Mouse (Mus musculus) stomach, embryonic 16.5 days (tissue): ENCODE results near the gene Rnf41. TPM values are rescaled to one million over a fixed set of nuclear protein-coding genes. Genes with fewer than 3 reads are reported as not detected.
A peak's percentile ranks its signal among the peaks of the same experiment; 100 is the strongest.

Source experiments
- ATAC-seq: fragments of 200-750 bp; cut with Nextera tagmentation; 2 replicates; pipeline ENCODE4 v1.8.0; 2017; ENCODE audit warnings: moderate number of reproducible peaks, moderate TSS enrichment; ENCODE audit not compliant: insufficient read depth, low FRiP score
- H3K27ac ChIP-seq: fragments of 300-500 bp; sonication (generic); 2 replicates; pipeline ENCODE4 v1.5.1; 2014; ENCODE audit warnings: low read length
- H3K27me3 ChIP-seq: fragments of 300-500 bp; sonication (generic); 2 replicates; pipeline ENCODE4 v1.6.1; 2014; ENCODE audit warnings: low read length, control low read depth, mixed read lengths; ENCODE audit not compliant: control insufficient read depth, insufficient read depth
- H3K36me3 ChIP-seq: fragments of 300-500 bp; sonication (generic); 2 replicates; pipeline ENCODE4 v1.6.1; 2014; ENCODE audit warnings: low read length; ENCODE audit not compliant: control insufficient read depth, insufficient read depth
- H3K4me1 ChIP-seq: fragments of 300-500 bp; sonication (generic); 2 replicates; pipeline ENCODE4 v1.6.1; 2014; ENCODE audit warnings: low read length, control low read depth, mixed read lengths; ENCODE audit not compliant: control insufficient read depth, insufficient read depth
- H3K4me2 ChIP-seq: fragments of 300-500 bp; sonication (generic); 2 replicates; pipeline ENCODE4 v1.6.1; 2014; ENCODE audit warnings: low read depth, low read length, mixed read lengths
- H3K4me3 ChIP-seq: fragments of 300-500 bp; sonication (generic); replicated peaks from 2 replicates; pipeline ENCODE4 v1.5.1; 2014; ENCODE audit warnings: mild to moderate bottlenecking, low read length
- H3K9ac ChIP-seq: fragments of 300-500 bp; sonication (generic); 2 replicates; pipeline ENCODE4 v1.6.1; 2014; ENCODE audit warnings: low read length
- H3K9me3 ChIP-seq: fragments of 300-500 bp; sonication (generic); replicated peaks from 2 replicates; pipeline ENCODE4 v1.6.1; 2016; ENCODE audit warnings: low read length, control low read depth; ENCODE audit not compliant: control insufficient read depth
- WGBS: fragments of 180-500 bp; shearing (Covaris S2); extraction: QIAGEN DNeasy Blood & Tissue Kit; methylation state at CpG from one replicate; pipeline ENCODE4 v1.1.7; 2014; 5-methylcytosine and 5-hydroxymethylcytosine counted together
- polyA plus RNA-seq: library from polyadenylated mRNA; unstranded; fragments of >200 nt; fragmentation: Nextera tagmentation; extraction: Ambion mirVana; gene quantifications from 2 replicates; pipeline ENCODE4 v1.2.1, GENCODE M21; 2015

Gene Rnf41
- polyA plus RNA-seq, 1 experiment from 2014 or later = 37.0 TPM

- peak within 1 kb of the TSS; percentile 96 for H3K27ac ChIP-seq
- peak within 1 kb of the TSS; percentile 75 for H3K4me2 ChIP-seq
- WGBS = under 1% methylated on average over 69 of the region's 86 CpGs
- H3K36me3 ChIP-seq = 0 out of 2 replicates have a peak, but pooled peaks cover 2% of the 10 kb centered on the region
- H3K9me3 ChIP-seq = no peaks in the 10 kb centered on the region
- no peaks in the 10 kb centered on the region for H3K27me3 ChIP-seq
- peak within 1 kb of the TSS; percentile 99 for H3K9ac ChIP-seq
- peaks cover 12% of the 10 kb centered on the region for H3K4me1 ChIP-seq
- H3K4me3 ChIP-seq = peak within 1 kb of the TSS; percentile 91
- peak; percentile 83 for ATAC-seq
Measured at GRCm38 (mm10) chr10:128458719-128459408, 47.4 kb downstream of the Rnf41 start, which contains the start of gene Smarcc2. Gene Smarcc2 (plus strand): TSS chr10:128459248.

GRCm38 (mm10) chr10:128459409-128460269 is 48.2 kb downstream of the Rnf41 start:
- WGBS = 2% methylated on average over 31 of the region's 67 CpGs
- Histone ChIP-seq H3K4me3 (peak overlapping the region; percentile 91), H3K4me1 (peaks cover 12% of the 10 kb centered on the region), H3K36me3 (peaks cover 5% of the 10 kb centered on the region; the same call in 1 of the 2 replicates), H3K27ac (peak overlapping the region; percentile 96), H3K9me3 (no peaks in the 10 kb centered on the region), H3K27me3 (no peaks in the 10 kb centered on the region), H3K9ac (peak overlapping the region; percentile 99), H3K4me2 (peak overlapping the region; percentile 75)
- ATAC-seq = peak; percentile 57

- H3K36me3 ChIP-seq = peaks cover 8% of the 10 kb centered on the region
- peak overlapping the region; percentile 75 for H3K4me2 ChIP-seq
- no peaks in the 10 kb centered on the region for H3K9me3 ChIP-seq
- no peak for ATAC-seq
- peak overlapping the region; percentile 96 for H3K27ac ChIP-seq
- H3K27me3 ChIP-seq = no peaks in the 10 kb centered on the region
- H3K4me1 ChIP-seq = peaks cover 12% of the 10 kb centered on the region
- peak overlapping the region; percentile 99 for H3K9ac ChIP-seq
- WGBS = 3% methylated on average over 5 of the region's 5 CpGs
- peak overlapping the region; percentile 91 for H3K4me3 ChIP-seq
Measured at GRCm38 (mm10) chr10:128460270-128460630, 48.8 kb downstream of the Rnf41 start.

GRCm38 (mm10) chr10:128474366-128474765 is 62.9 kb downstream of the Rnf41 start:
- H3K4me3 ChIP-seq = no peak overlapping the region
- no peaks in the 10 kb centered on the region for H3K9me3 ChIP-seq
- H3K9ac ChIP-seq = no peak overlapping the region
- H3K27ac ChIP-seq = no peak overlapping the region
- ATAC-seq = no peak
- WGBS = 85% methylated on average over 12 of the region's 12 CpGs
- no peak overlapping the region for H3K4me2 ChIP-seq
- no peaks in the 10 kb centered on the region for H3K27me3 ChIP-seq
- no peaks in the 10 kb centered on the region for H3K4me1 ChIP-seq
- peaks cover 35% of the 10 kb centered on the region for H3K36me3 ChIP-seq

- 88% methylated on average over 7 of the region's 7 CpGs for WGBS
- Histone ChIP-seq H3K36me3 (peaks cover 52% of the 10 kb centered on the region), H3K27me3 (no peaks in the 10 kb centered on the region), H3K4me1 (peaks cover 16% of the 10 kb centered on the region), H3K9me3 (no peaks in the 10 kb centered on the region), H3K9ac (no peak overlapping the region), H3K4me2 (no peak overlapping the region), H3K27ac (no peak overlapping the region), H3K4me3 (no peak overlapping the region)
- no peak for ATAC-seq
Measured at GRCm38 (mm10) chr10:128486370-128486769, 74.9 kb downstream of the Rnf41 start.

- Histone ChIP-seq H3K27ac (peak overlapping the region; percentile 49; the same call in 1 of the 2 replicates), H3K9me3 (no peaks in the 10 kb centered on the region), H3K9ac (no peak overlapping the region), H3K4me1 (peaks cover 23% of the 10 kb centered on the region), H3K36me3 (peaks cover 35% of the 10 kb centered on the region), H3K27me3 (no peaks in the 10 kb centered on the region), H3K4me3 (no peak overlapping the region), H3K4me2 (no peak overlapping the region)
- WGBS = 88% methylated on average over 22 of the region's 22 CpGs
- ATAC-seq = no peak
Measured at GRCm38 (mm10) chr10:128487861-128488712, 76.6 kb downstream of the Rnf41 start.

- no peak overlapping the region for H3K4me2 ChIP-seq
- no peak for ATAC-seq
- H3K9ac ChIP-seq = no peak overlapping the region
- H3K4me3 ChIP-seq = no peak overlapping the region
- no peaks in the 10 kb centered on the region for H3K27me3 ChIP-seq
- WGBS = 68% methylated on average over 4 of the region's 4 CpGs
- peaks cover 28% of the 10 kb centered on the region for H3K36me3 ChIP-seq
- H3K9me3 ChIP-seq = no peaks in the 10 kb centered on the region
- H3K4me1 ChIP-seq = peaks cover 23% of the 10 kb centered on the region
- peak overlapping the region; percentile 49; the same call in 1 of the 2 replicates for H3K27ac ChIP-seq
Measured at GRCm38 (mm10) chr10:128488776-128489175, 77.3 kb downstream of the Rnf41 start.

- 44% methylated on average over 5 of the region's 5 CpGs for WGBS
- H3K9ac ChIP-seq = peak overlapping the region; percentile 62
- H3K27ac ChIP-seq = peak overlapping the region; percentile 99
- H3K4me3 ChIP-seq = no peak overlapping the region
- no peaks in the 10 kb centered on the region for H3K9me3 ChIP-seq
- H3K27me3 ChIP-seq = no peaks in the 10 kb centered on the region
- no peak for ATAC-seq
- peaks cover 25% of the 10 kb centered on the region for H3K36me3 ChIP-seq
- H3K4me1 ChIP-seq = peaks cover 23% of the 10 kb centered on the region
- no peak overlapping the region; the same call in 1 of the 2 replicates for H3K4me2 ChIP-seq
Measured at GRCm38 (mm10) chr10:128489380-128489779, 77.9 kb downstream of the Rnf41 start.
